Mouse (Mus musculus) kidney, embryonic 15.5 days (tissue): ENCODE measurements around the gene Tmem81. TPM values are rescaled to one million over a fixed set of nuclear protein-coding genes. Genes with fewer than 3 reads are reported as not detected.

Experiments
- ATAC-seq: fragments of 200-750 bp; cut with Nextera tagmentation; replicated peaks from 2 replicates; pipeline ENCODE4 v1.8.0; 2017; ENCODE audit warnings: moderate TSS enrichment; ENCODE audit not compliant: low FRiP score
- H3K27ac ChIP-seq: fragments of 300-500 bp; sonication (generic); 2 replicates; pipeline ENCODE4 v1.5.1; 2015; ENCODE audit warnings: mild to moderate bottlenecking, inconsistent platforms
- H3K27me3 ChIP-seq: fragments of 300-500 bp; sonication (generic); 2 replicates; pipeline ENCODE4 v1.6.1; 2015; ENCODE audit warnings: inconsistent platforms
- H3K36me3 ChIP-seq: fragments of 300-500 bp; sonication (generic); 2 replicates; pipeline ENCODE4 v1.6.1; 2015; ENCODE audit warnings: inconsistent platforms
- H3K4me1 ChIP-seq: fragments of 300-500 bp; sonication (generic); 2 replicates; pipeline ENCODE4 v1.6.1; 2015; ENCODE audit warnings: inconsistent platforms
- H3K4me2 ChIP-seq: fragments of 300-500 bp; sonication (generic); 2 replicates; pipeline ENCODE4 v1.6.1; 2015; ENCODE audit warnings: moderate library complexity, mild to moderate bottlenecking, inconsistent platforms
- H3K4me3 ChIP-seq: fragments of 300-500 bp; sonication (generic); replicated peaks from 2 replicates; pipeline ENCODE4 v1.5.1; 2015; ENCODE audit warnings: mild to moderate bottlenecking, inconsistent platforms
- H3K9ac ChIP-seq: fragments of 300-500 bp; sonication (generic); 2 replicates; pipeline ENCODE4 v1.6.1; 2015; ENCODE audit warnings: mild to moderate bottlenecking, inconsistent platforms
- H3K9me3 ChIP-seq: fragments of 300-500 bp; sonication (generic); replicated peaks from 2 replicates; pipeline ENCODE4 v1.6.1; 2016; ENCODE audit warnings: inconsistent platforms
- WGBS: fragments of 180-500 bp; shearing (Covaris S2); methylation state at CpG from one replicate; pipeline ENCODE4 v1.1.7; 2015; ENCODE audit warnings: mixed read lengths; 5-methylcytosine and 5-hydroxymethylcytosine counted together
- polyA plus RNA-seq: library from polyadenylated mRNA; unstranded; fragments of >200 nt; fragmentation: Nextera tagmentation; extraction: Ambion mirVana; gene quantifications from 2 replicates; pipeline ENCODE4 v1.2.1, GENCODE M21; 2015

The Tmem81 gene
- polyA plus RNA-seq, 1 experiment from 2014 or later, result 1.6 TPM

GRCm38 (mm10) chr1:132540701-132541100 lies 34.7 kb downstream of the Tmem81 start:
- WGBS, result 57% methylated on average over 7 of the region's 7 CpGs

DNA sequence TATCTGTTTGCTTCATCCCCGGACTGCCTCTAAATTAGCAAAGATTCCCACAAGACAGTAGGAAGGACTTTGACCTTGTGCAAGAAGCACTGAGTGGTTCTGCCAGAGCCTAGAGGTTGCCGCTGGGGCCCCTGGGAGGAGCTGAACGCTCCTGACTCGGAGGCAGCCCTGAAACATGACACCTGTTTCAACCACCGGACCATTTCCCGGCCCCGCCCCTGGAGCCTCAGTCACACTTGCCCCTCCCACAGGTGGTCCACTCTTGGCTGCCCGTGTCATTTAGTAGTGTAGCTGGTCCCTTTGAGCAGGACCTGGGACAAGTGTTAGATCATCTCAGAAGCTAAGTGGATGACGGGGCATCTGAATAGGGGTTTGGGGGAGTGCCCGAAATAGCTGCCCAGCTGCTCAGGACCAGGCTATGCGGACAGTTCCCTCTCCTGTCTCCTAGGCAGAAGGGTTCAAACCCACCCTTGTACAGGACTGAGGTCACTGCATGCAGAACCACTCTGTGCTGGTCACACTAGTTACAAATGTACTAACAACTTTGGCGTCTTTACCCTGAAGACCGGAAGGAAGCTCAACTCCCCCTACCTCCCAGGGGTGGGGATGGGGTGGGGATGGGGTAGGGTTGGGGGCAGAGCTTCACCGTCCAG lies 35.3 kb downstream of the Tmem81 start:
- 2% methylated on average over 14 of the region's 14 CpGs for WGBS
- H3K27me3 ChIP-seq, result peaks cover 64% of the 10 kb centered on the region
- peaks cover 27% of the 10 kb centered on the region for H3K4me1 ChIP-seq
- H3K9ac ChIP-seq, result no peak overlapping the region
- H3K27ac ChIP-seq, result no peak overlapping the region
- no peaks in the 10 kb centered on the region for H3K36me3 ChIP-seq
- peak; percentile 89 for ATAC-seq
- no peak overlapping the region for H3K4me3 ChIP-seq
- no peaks in the 10 kb centered on the region for H3K9me3 ChIP-seq
- peak overlapping the region; percentile 37; the same call in 1 of the 2 replicates for H3K4me2 ChIP-seq

More at GRCm38 (mm10) chr1:132540701-132541100, 34.7 kb downstream of the Tmem81 start:
- H3K27me3 ChIP-seq, result peaks cover 67% of the 10 kb centered on the region
- H3K4me1 ChIP-seq, result peaks cover 27% of the 10 kb centered on the region
- ATAC-seq, result peak; percentile 17
- peak overlapping the region; percentile 37; the same call in 1 of the 2 replicates for H3K4me2 ChIP-seq
- no peak overlapping the region for H3K9ac ChIP-seq
- no peaks in the 10 kb centered on the region for H3K9me3 ChIP-seq
- H3K4me3 ChIP-seq, result no peak overlapping the region
- no peaks in the 10 kb centered on the region for H3K36me3 ChIP-seq
- H3K27ac ChIP-seq, result no peak overlapping the region

DNA sequence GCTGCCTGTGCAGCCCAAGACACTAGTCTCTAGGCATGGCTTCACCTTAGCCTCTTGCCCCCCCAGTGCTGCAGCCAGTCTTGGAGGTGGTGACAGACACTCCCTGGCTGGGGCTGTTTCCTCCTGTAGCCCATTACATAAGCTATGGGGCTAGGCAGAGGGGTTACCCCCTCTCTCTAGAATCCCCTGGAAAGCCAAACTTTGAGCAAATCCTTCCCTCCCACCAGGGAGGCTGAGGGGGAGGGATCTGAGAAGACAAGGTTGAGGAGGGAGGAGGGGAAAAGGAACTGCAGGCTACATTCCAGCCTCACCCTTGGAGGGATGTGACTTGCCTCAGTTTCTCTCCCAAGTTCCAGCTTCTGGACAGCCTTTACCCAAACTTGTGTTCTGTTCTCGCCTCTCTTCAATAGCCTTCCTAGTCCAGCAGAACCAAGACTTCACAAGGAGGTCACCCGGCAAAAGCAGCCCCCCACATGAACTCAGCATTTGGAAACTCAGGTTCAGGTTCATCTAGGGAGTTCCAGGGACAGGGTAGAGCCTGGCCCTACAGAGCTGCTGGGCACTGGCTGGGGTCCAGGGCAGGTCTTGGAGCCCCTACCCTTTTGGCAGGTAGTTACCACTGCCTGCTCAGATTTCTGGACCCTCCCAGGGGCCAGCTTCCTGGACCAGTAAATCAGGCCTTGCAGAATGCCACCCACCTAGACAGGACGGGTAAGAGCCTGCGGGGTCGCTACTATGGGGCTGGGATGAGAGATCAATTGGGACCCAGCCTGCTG lies 36.0 kb downstream of the Tmem81 start:
- Histone ChIP-seq H3K27ac (no peak overlapping the region), H3K4me1 (peaks cover 27% of the 10 kb centered on the region), H3K27me3 (peaks cover 61% of the 10 kb centered on the region), H3K9ac (no peak overlapping the region), H3K4me3 (peak overlapping the region; percentile 29; the same call in 1 of the 2 replicates), H3K36me3 (no peaks in the 10 kb centered on the region), H3K4me2 (peak overlapping the region; percentile 57), H3K9me3 (no peaks in the 10 kb centered on the region)
- ATAC-seq, result peak; percentile 27; the same call in 1 of the 2 replicates
- 10% methylated on average over 5 of the region's 5 CpGs for WGBS

- Histone ChIP-seq H3K9ac (no peak within 1 kb of the TSS), H3K4me2 (peak within 1 kb of the TSS; percentile 57), H3K9me3 (no peaks in the 10 kb centered on the region), H3K27me3 (peaks cover 61% of the 10 kb centered on the region), H3K27ac (no peak within 1 kb of the TSS), H3K36me3 (no peaks in the 10 kb centered on the region), H3K4me1 (peaks cover 27% of the 10 kb centered on the region), H3K4me3 (peak within 1 kb of the TSS; percentile 29)
- WGBS, result 1% methylated on average over 25 of the region's 30 CpGs
- ATAC-seq, result 0 out of 2 replicates have a peak, but pooled peaks have one; percentile 16
These were observed 36.8 kb downstream of the Tmem81 start, which contains the start of gene Cntn2 for GRCm38 (mm10) chr1:132542762-132543306. TSS of gene Cntn2 (minus strand) at chr1:132543256.

DNA sequence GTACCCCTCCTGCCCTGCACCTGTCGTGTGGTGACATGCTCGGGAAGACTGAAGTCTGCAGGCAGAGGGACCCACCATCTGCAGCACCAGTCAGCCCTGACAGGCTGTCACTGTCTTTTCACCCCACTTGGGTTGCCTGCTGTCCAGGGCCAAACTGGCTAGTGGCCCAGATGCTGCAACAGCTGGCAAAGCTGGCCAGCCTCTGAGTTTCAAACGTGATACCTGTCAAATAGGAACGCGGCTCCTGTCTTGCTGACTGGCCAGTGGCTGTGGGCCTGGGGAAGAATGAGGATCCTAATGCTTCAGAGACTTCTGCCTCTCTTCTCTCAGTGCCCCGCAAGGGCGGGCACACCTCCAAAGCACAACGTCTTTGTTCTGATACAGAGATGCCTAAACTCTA lies 37.8 kb downstream of the Tmem81 start:
- H3K9ac ChIP-seq, result no peak overlapping the region
- no peak overlapping the region for H3K4me2 ChIP-seq
- peaks cover 59% of the 10 kb centered on the region for H3K27me3 ChIP-seq
- H3K4me3 ChIP-seq, result no peak overlapping the region
- peaks cover 27% of the 10 kb centered on the region for H3K4me1 ChIP-seq
- H3K36me3 ChIP-seq, result no peaks in the 10 kb centered on the region
- WGBS, result 72% methylated on average over 8 of the region's 8 CpGs
- H3K27ac ChIP-seq, result no peak overlapping the region
- no peak for ATAC-seq
- H3K9me3 ChIP-seq, result no peaks in the 10 kb centered on the region

DNA sequence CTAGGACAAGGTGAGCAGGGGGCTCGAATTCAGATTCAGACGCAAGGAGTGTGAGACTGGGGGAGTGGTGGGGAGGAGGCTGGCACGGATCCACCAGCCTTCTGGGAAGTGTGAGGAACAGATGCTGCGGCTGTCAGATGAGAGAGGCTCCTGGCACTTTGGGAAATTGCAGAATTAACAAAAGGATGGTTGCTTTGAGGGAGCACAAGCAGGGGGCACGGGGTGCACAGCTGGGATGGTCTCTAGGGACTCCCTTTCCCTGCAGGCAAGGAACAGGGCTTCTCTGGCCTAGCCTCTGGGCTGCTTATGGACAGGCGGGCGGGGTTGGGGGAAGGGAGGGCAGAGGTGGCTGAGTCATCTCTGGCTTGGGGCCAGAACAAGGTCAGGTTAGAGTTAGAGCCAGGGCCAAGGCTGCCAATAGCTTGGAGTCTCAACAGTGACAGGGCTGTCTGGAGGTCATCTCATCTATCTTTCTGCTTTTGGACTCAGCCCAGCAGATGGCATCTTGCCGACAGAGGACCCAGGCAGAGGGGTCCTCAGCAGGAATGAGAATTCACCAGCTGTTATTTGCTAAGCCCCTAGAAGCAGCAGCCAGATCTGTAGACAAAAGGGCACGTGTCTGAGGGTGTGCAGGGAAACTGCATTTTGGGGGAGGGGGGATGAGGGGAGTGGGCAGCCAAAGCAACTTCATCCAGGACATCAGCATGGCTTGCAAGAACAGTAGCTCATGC lies 52.0 kb downstream of the Tmem81 start:
- Histone ChIP-seq H3K27ac (no peak overlapping the region), H3K9ac (no peak overlapping the region), H3K27me3 (peaks cover 22% of the 10 kb centered on the region), H3K4me3 (no peak overlapping the region), H3K4me1 (peaks cover 14% of the 10 kb centered on the region), H3K9me3 (no peaks in the 10 kb centered on the region), H3K36me3 (no peaks in the 10 kb centered on the region), H3K4me2 (no peak overlapping the region)
- WGBS, result 29% methylated on average over 9 of the region's 9 CpGs
- ATAC-seq, result peak; percentile 71

Other genes starting within 250 kb of the Tmem81 start
- gene Klhdc8a, start 207.6 kb upstream of the Tmem81 start, polyA plus RNA-seq, result 1.2 and 1.6 TPM in 2 replicates
- gene Nuak2, start 190.1 kb upstream of the Tmem81 start, polyA plus RNA-seq, result 3.6 and 3.8 TPM in 2 replicates
- 11.9 and 15.5 TPM in 2 replicates for gene Tmcc2, start 114.9 kb upstream of the Tmem81 start, polyA plus RNA-seq
- 15.2 and 15.5 TPM in 2 replicates for gene Dstyk, start 88.7 kb upstream of the Tmem81 start, polyA plus RNA-seq
- gene Rbbp5, start 28.9 kb upstream of the Tmem81 start, polyA plus RNA-seq, result 48.1 and 49.7 TPM in 2 replicates
- gene Cntn2, start 37.0 kb downstream of the Tmem81 start, polyA plus RNA-seq, result 0.30 and 0.82 TPM in 2 replicates
- 0.55 and 1.4 TPM in 2 replicates for gene Nfasc, start 235.6 kb downstream of the Tmem81 start, polyA plus RNA-seq